Mouse (Mus musculus) MEL (cell line): ENCODE results near the gene Krt42. TPM values are rescaled to one million over a fixed set of nuclear protein-coding genes. Genes with fewer than 3 reads are reported as not detected.

Experiments
- DNase-seq: peaks from one replicate; pipeline ENCODE4 v3.0.0; 2011; ENCODE audit warnings: low read depth, low spot score
- H3K27ac ChIP-seq: 2 replicates; pipeline ENCODE4 v1.5.1; 2012; ENCODE audit warnings: low read depth, mild to moderate bottlenecking, control low read depth, low read length, moderate library complexity; ENCODE audit not compliant: control insufficient read depth
- H3K27me3 ChIP-seq, 2 experiments: fragments of 150-350 bp in 1 of 2; sonication (generic) in 1 of 2; 2 replicates each; pipeline ENCODE4 v1.6.1; 2012; ENCODE audit warnings: low read length in 2 of 2, mild to moderate bottlenecking in 2 of 2, improper control_type of control experiment in 1 of 2, moderate library complexity in 1 of 2; ENCODE audit not compliant: insufficient read depth in 2 of 2, control insufficient read depth in 1 of 2
- H3K36me3 ChIP-seq, 2 experiments: 2 replicates each; pipeline ENCODE4 v1.6.1; 2012 to 2014; ENCODE audit warnings: low read length in 2 of 2, improper control_type of control experiment in 1 of 2, inconsistent platforms in 1 of 2, mild to moderate bottlenecking in 1 of 2; ENCODE audit not compliant: insufficient read depth in 2 of 2, control insufficient read depth in 1 of 2
- H3K4me1 ChIP-seq, 2 experiments: fragments of 150-350 bp in 1 of 2; sonication (generic) in 1 of 2; 2 replicates each; pipeline ENCODE4 v1.6.1; 2012; ENCODE audit warnings: low read length in 2 of 2, improper control_type of control experiment in 1 of 2, mild to moderate bottlenecking in 1 of 2; ENCODE audit not compliant: insufficient read depth in 2 of 2, control insufficient read depth in 1 of 2
- H3K4me3 ChIP-seq, 2 experiments: fragments of 150-350 bp in 1 of 2; sonication (generic) in 1 of 2; 2 replicates each; pipeline ENCODE4 v1.5.1; 2012; ENCODE audit warnings: low read depth in 2 of 2, low read length in 2 of 2, mild to moderate bottlenecking in 2 of 2, moderate library complexity in 2 of 2, control low read depth in 1 of 2, improper control_type of control experiment in 1 of 2; ENCODE audit not compliant: control insufficient read depth in 1 of 2, insufficient read depth in 1 of 2
- H3K79me2 ChIP-seq: 2 replicates; pipeline ENCODE4 v1.6.1; 2012; ENCODE audit warnings: mild to moderate bottlenecking, low read length, moderate library complexity; ENCODE audit not compliant: control insufficient read depth, poor library complexity, insufficient read depth
- H3K9ac ChIP-seq: 2 replicates; pipeline ENCODE4 v1.6.1; 2012; ENCODE audit warnings: low read depth, mild to moderate bottlenecking, control low read depth, low read length, moderate library complexity; ENCODE audit not compliant: control insufficient read depth, poor library complexity, severe bottlenecking
- H3K9me3 ChIP-seq: fragments of 150-350 bp; sonication (generic); replicated peaks from 2 replicates; pipeline ENCODE4 v1.6.1; 2012; ENCODE audit warnings: mild to moderate bottlenecking, low read length, improper control_type of control experiment, moderate library complexity; ENCODE audit not compliant: insufficient read depth
- CHD1 ChIP-seq: IDR thresholded peaks from 2 replicates; pipeline ENCODE4 v1.6.1; 2012; ENCODE audit warnings: low read depth, mild to moderate bottlenecking, inconsistent platforms, low read length, improper control_type of control experiment
- CHD2 ChIP-seq: IDR thresholded peaks from 2 replicates; pipeline ENCODE4 v1.6.1; 2011; ENCODE audit warnings: low read length, improper control_type of control experiment
- EP300 ChIP-seq, 2 experiments: IDR thresholded peaks; 2 replicates each; pipeline ENCODE4 v1.6.1; 2011; ENCODE audit warnings: improper control_type of control experiment in 2 of 2, low read length in 2 of 2, low read depth in 1 of 2, mild to moderate bottlenecking in 1 of 2
- ETS1 ChIP-seq: IDR thresholded peaks from 2 replicates; pipeline ENCODE4 v1.6.1; 2012; ENCODE audit warnings: low read depth, mild to moderate bottlenecking, inconsistent platforms, low read length, improper control_type of control experiment, moderate library complexity
- GABPA ChIP-seq: IDR thresholded peaks from 2 replicates; pipeline ENCODE4 v1.6.1; 2012; ENCODE audit warnings: low read depth, mild to moderate bottlenecking, inconsistent platforms, low read length, improper control_type of control experiment, moderate library complexity
- GATA1 ChIP-seq: IDR thresholded peaks from 2 replicates; pipeline ENCODE4 v1.6.1; 2011; ENCODE audit warnings: low read depth, low read length, improper control_type of control experiment
- KAT2A ChIP-seq: conservative IDR thresholded peaks from 2 replicates; pipeline ENCODE4 v1.6.1; 2012; ENCODE audit warnings: low read depth, low read length, improper control_type of control experiment, inconsistent platforms
- MEF2A ChIP-seq: IDR thresholded peaks from 2 replicates; pipeline ENCODE4 v1.6.1; 2014; ENCODE audit warnings: low read depth, mild to moderate bottlenecking, inconsistent platforms, low read length, improper control_type of control experiment; ENCODE audit not compliant: poor library complexity, insufficient replicate concordance, severe bottlenecking; ENCODE audit errors: extremely low read depth
- MXI1 ChIP-seq: IDR thresholded peaks from 2 replicates; pipeline ENCODE4 v1.6.1; 2011; ENCODE audit warnings: mild to moderate bottlenecking, low read depth, low read length, improper control_type of control experiment
- MYB ChIP-seq: IDR thresholded peaks from 2 replicates; pipeline ENCODE4 v1.6.1; 2011; ENCODE audit warnings: mild to moderate bottlenecking, low read depth, low read length, improper control_type of control experiment
- MYC ChIP-seq: IDR thresholded peaks from 2 replicates; pipeline ENCODE4 v1.6.1; 2011; ENCODE audit warnings: low read depth, mild to moderate bottlenecking, low read length, improper control_type of control experiment, moderate library complexity
- NELFE ChIP-seq: IDR thresholded peaks from 2 replicates; pipeline ENCODE4 v1.6.1; 2011; ENCODE audit warnings: low read depth, low read length, improper control_type of control experiment
- POLR2A ChIP-seq, 2 experiments: IDR thresholded peaks; 2 replicates each; pipeline ENCODE4 v1.6.1; 2011 to 2012; ENCODE audit warnings: low read length in 2 of 2, mild to moderate bottlenecking in 2 of 2, control low read depth in 1 of 2, improper control_type of control experiment in 1 of 2, low read depth in 1 of 2, moderate library complexity in 1 of 2; ENCODE audit not compliant: control insufficient read depth in 1 of 2, insufficient read depth in 1 of 2, poor library complexity in 1 of 2
- RAD21 ChIP-seq: IDR thresholded peaks from 2 replicates; pipeline ENCODE4 v1.6.1; 2011; ENCODE audit warnings: mild to moderate bottlenecking, low read depth, low read length, improper control_type of control experiment
- RCOR1 ChIP-seq: IDR thresholded peaks from 2 replicates; pipeline ENCODE4 v1.6.1; 2012; ENCODE audit warnings: low read depth, mild to moderate bottlenecking, inconsistent platforms, low read length, improper control_type of control experiment
- SIN3A ChIP-seq: IDR thresholded peaks from 2 replicates; pipeline ENCODE4 v1.6.1; 2012; ENCODE audit warnings: low read length, improper control_type of control experiment, inconsistent platforms
- USF1 ChIP-seq: IDR thresholded peaks from 2 replicates; pipeline ENCODE4 v1.6.1; 2014; ENCODE audit warnings: low read depth, mild to moderate bottlenecking, inconsistent platforms, low read length, improper control_type of control experiment, moderate library complexity
- USF2 ChIP-seq, 2 experiments: IDR thresholded peaks; 2 replicates each; pipeline ENCODE4 v1.6.1; 2011 to 2012; ENCODE audit warnings: improper control_type of control experiment in 2 of 2, low read length in 2 of 2, borderline replicate concordance in 1 of 2, inconsistent platforms in 1 of 2, low read depth in 1 of 2, mild to moderate bottlenecking in 1 of 2; ENCODE audit not compliant: insufficient read depth in 1 of 2
- ZMIZ1 ChIP-seq: IDR thresholded peaks from 2 replicates; pipeline ENCODE4 v1.6.1; 2012; ENCODE audit warnings: low read depth, mild to moderate bottlenecking, inconsistent platforms, low read length, improper control_type of control experiment, moderate library complexity
- polyA plus RNA-seq, 2 experiments: library from polyadenylated mRNA; stranded (reverse) in 1 of 2; unstranded in 1 of 2; fragments of >175 nt in 1 of 2; fragments of >200 nt in 1 of 2; gene quantifications; 2 replicates each; pipeline versions ENCODE4 v1.2.1 to v1.2.4; 2012; ENCODE audit warnings: low replicate concordance in 2 of 2, low read depth in 1 of 2; ENCODE audit not compliant: insufficient read length in 2 of 2, insufficient read depth in 1 of 2, missing spikeins in 1 of 2
- total RNA-seq: library from RNA; depleted of rRNA; stranded (reverse); fragments of 300-350 nt; gene quantifications from 2 replicates; pipeline ENCODE4 v1.2.3, GENCODE M21; 2012

The Krt42 gene
- total and polyA plus RNA-seq, 3 experiments, result not detected

DNA sequence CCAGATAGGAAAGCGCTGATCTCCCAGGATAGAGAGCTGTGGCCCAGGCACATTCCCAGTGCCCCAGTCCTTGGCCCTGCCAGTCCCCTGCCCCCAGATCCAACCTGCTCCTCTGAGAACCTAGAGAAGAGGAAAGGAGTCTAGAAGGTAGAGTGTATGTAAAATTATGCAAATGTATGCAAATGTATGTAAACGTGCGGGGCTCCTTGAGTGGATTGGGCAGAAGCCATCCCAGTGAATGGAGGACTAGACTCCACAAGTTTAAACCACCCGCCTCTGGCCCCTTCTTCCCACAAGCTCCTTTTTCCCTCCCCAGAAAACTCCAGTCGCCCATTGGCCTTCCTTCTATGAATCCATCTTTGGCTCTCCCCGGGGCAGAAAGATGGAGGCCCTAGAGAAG, 23.2 kb upstream of the Krt42 start:
- Histone ChIP-seq H3K9me3 (no peaks in the 10 kb centered on the region), H3K36me3 (no peaks in the 10 kb centered on the region), H3K27me3 (peaks cover 14% of the 10 kb centered on the region in 2 experiments), H3K4me1 (no peaks in the 10 kb centered on the region), H3K27ac (no peak overlapping the region), H3K4me3 (no peak overlapping the region), H3K9ac (no peak overlapping the region), H3K79me2 (no peaks in the 10 kb centered on the region)
- DNase-seq, result no peak
- no peak for TF ChIP-seq USF1
- no peak for TF ChIP-seq CHD1
- TF ChIP-seq MYB, result no peak
- TF ChIP-seq ETS1, result no peak
- no peak for TF ChIP-seq GATA1
- no peak for TF ChIP-seq ZMIZ1
- TF ChIP-seq USF2 (IDR thresholded peaks at IDR 0.05; ENCODE audit: borderline replicate concordance in 1 of 2, insufficient read depth in 1 of 2, low read depth in 1 of 2, low read length in 2 of 2), result no peak
- no peak for TF ChIP-seq MEF2A
- TF ChIP-seq GABPA, result no peak
- TF ChIP-seq SIN3A, result no peak
- no peak for TF ChIP-seq MYC
- no peak for TF ChIP-seq RCOR1
- TF ChIP-seq KAT2A, result no peak

GRCm38 (mm10) chr11:100290235-100290634, 20.6 kb upstream of the Krt42 start:
- no peak overlapping the region for H3K27ac ChIP-seq
- peaks cover 14% of the 10 kb centered on the region in 2 experiments for H3K27me3 ChIP-seq
- H3K79me2 ChIP-seq, result no peaks in the 10 kb centered on the region
- TF ChIP-seq ETS1, result no peak
- TF ChIP-seq CHD1, result no peak
- no peak for TF ChIP-seq POLR2A (IDR thresholded peaks at IDR 0.05; ENCODE audit: control insufficient read depth in 1 of 2, insufficient read depth in 1 of 2, low read depth in 1 of 2, low read length in 2 of 2, poor library complexity in 1 of 2)
- no peak for DNase-seq
- H3K9ac ChIP-seq, result no peak overlapping the region
- no peaks in the 10 kb centered on the region for H3K9me3 ChIP-seq
- H3K36me3 ChIP-seq, result no peaks in the 10 kb centered on the region
- H3K4me1 ChIP-seq, result no peaks in the 10 kb centered on the region
- no peak overlapping the region for H3K4me3 ChIP-seq

GRCm38 (mm10) chr11:100288942-100289341, 19.3 kb upstream of the Krt42 start:
- TF ChIP-seq EP300 (IDR thresholded peaks at IDR 0.05; ENCODE audit: low read depth in 1 of 2, low read length in 2 of 2) (no peak), MEF2A (no peak), NELFE (no peak), MXI1 (no peak), RAD21 (no peak), GATA1 (no peak), MYB (no peak), USF1 (no peak), CHD2 (no peak)
- TF ChIP-seq, all 39 proteins: peak for 0
- Histone ChIP-seq H3K36me3 (no peaks in the 10 kb centered on the region), H3K9me3 (no peaks in the 10 kb centered on the region), H3K4me1 (no peaks in the 10 kb centered on the region), H3K4me3 (no peak overlapping the region), H3K27me3 (peaks cover 14% of the 10 kb centered on the region in 2 experiments), H3K79me2 (no peaks in the 10 kb centered on the region), H3K27ac (no peak overlapping the region), H3K9ac (no peak overlapping the region)
- no peak for DNase-seq
